Mouse (Mus musculus): ENCODE data around the gene Ndufa1. TPM values are rescaled to one million over a fixed set of nuclear protein-coding genes. Genes with fewer than 3 reads are reported as not detected.
"Not testable (repeated sequence)": the region's sequence is repeated elsewhere in the genome, so short reads cannot be mapped to it uniquely, and the experiment has no call there.

Ndufa1 gene
- polyA plus RNA-seq, 1 experiment from 2014 or later, result 473 TPM

GRCm38 (mm10) chrX:37168742-37169141 is 22.2 kb downstream of the Ndufa1 start, which contains the start of gene Akap14:
Gene Akap14 (minus strand): TSS chrX:37168842.
- Histone ChIP-seq H3K9ac (replicated peaks) (no peak within 1 kb of the TSS), H3K36me3 (replicated peaks; ENCODE audit: insufficient read depth, low read length) (no peaks in the 10 kb centered on the region), H3K4me2 (ENCODE audit: low read depth, low read length) (no peak within 1 kb of the TSS), H3K4me1 (ENCODE audit: insufficient read depth) (no peaks in the 10 kb centered on the region), H3K27me3 (ENCODE audit: insufficient read depth, low read length) (no peaks in the 10 kb centered on the region), H3K9me3 (ENCODE audit: low read length) (no peaks in the 10 kb centered on the region), H3K27ac (ENCODE audit: low read depth) (no peak within 1 kb of the TSS), H3K4me3 (ENCODE audit: low read depth, low read length) (no peak within 1 kb of the TSS)
- no peak for TF ChIP-seq CTCF (IDR thresholded peaks at IDR 0.05; ENCODE audit: low read depth)
- TF ChIP-seq EP300 (IDR thresholded peaks at IDR 0.05; ENCODE audit: low read depth), result no peak
- DNase-seq (no peak), ATAC-seq (no peak)
- WGBS (ENCODE audit: insufficient replicate concordance), result 49% methylated on average over 5 of the region's 5 CpGs

DNA sequence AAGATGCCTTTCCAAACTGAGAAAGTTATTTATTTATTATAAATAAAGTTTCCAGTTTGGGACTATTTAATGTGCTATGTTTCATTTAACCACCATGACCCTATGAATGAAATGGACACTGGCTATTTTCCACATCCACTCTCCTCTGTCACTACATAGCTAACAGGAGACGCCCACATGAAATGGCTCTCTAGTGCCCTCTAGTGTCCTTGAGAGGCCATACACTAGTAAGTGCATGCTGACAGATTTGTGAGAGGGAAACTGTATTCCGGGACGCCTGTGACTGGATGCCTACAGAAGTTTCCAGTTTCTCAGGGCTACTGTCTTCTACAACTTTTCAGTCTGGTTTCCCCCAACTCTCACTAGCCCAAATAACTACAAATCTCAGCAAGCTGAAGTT is 23.9 kb downstream of the Ndufa1 start:
- Histone ChIP-seq H3K4me1 (ENCODE audit: insufficient read depth) (no peaks in the 10 kb centered on the region), H3K9me3 (ENCODE audit: low read length) (no peaks in the 10 kb centered on the region), H3K27me3 (ENCODE audit: insufficient read depth, low read length) (no peaks in the 10 kb centered on the region), H3K27ac (ENCODE audit: low read depth) (no peak overlapping the region), H3K36me3 (replicated peaks; ENCODE audit: insufficient read depth, low read length) (no peaks in the 10 kb centered on the region), H3K4me2 (ENCODE audit: low read depth, low read length) (no peak overlapping the region), H3K9ac (replicated peaks) (no peak overlapping the region), H3K4me3 (ENCODE audit: low read depth, low read length) (no peak overlapping the region)
- DNase-seq, result peak; percentile 40
- WGBS (ENCODE audit: insufficient replicate concordance), result 26% methylated on average over 3 of the region's 3 CpGs
- TF ChIP-seq CTCF (IDR thresholded peaks at IDR 0.05; ENCODE audit: low read depth) (peak; percentile 81), EP300 (IDR thresholded peaks at IDR 0.05; ENCODE audit: low read depth) (no peak)
- no peak for ATAC-seq

DNA sequence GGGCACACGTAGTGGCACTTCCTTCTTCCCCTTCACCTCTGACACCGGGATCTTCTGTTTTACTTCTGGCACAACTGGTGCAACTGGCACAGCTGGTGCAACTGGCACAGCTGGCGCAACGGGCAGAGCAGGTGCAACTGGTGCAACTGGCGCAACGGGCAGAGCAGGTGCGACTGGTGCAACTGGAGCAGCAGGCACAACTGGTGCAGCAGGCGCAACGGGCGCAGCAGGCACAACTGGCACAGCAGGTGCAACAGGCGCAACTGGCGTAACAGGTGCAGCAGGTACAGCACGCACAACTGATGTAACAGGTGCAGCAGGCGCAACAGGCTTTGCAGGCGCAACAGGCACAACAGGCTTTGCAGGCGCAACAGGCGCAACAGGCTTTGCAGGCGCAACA is 27.8 kb downstream of the Ndufa1 start:
- 75% methylated on average over 18 of the region's 18 CpGs for WGBS (ENCODE audit: insufficient replicate concordance)

GRCm38 (mm10) chrX:37161169-37161568 is 29.8 kb downstream of the Ndufa1 start:
- whole genome bisulfite sequencing (ENCODE audit: insufficient replicate concordance), result 48% methylated on average over 10 of the region's 10 CpGs
- TF ChIP-seq CTCF (IDR thresholded peaks at IDR 0.05; ENCODE audit: low read depth), result no peak
- TF ChIP-seq EP300 (IDR thresholded peaks at IDR 0.05; ENCODE audit: low read depth), result no peak
- no peak overlapping the region; the same call in 1 of the 2 replicates for H3K9ac ChIP-seq (replicated peaks)
- no peak overlapping the region for H3K4me3 ChIP-seq (ENCODE audit: low read depth, low read length)
- no peaks in the 10 kb centered on the region for H3K36me3 ChIP-seq (replicated peaks; ENCODE audit: insufficient read depth, low read length)
- H3K4me1 ChIP-seq (ENCODE audit: insufficient read depth), result no peaks in the 10 kb centered on the region
- no peak overlapping the region; the same call in 1 of the 2 replicates for H3K27ac ChIP-seq (ENCODE audit: low read depth)
- no peaks in the 10 kb centered on the region for H3K27me3 ChIP-seq (ENCODE audit: insufficient read depth, low read length)
- DNase-seq, result no peak
- peak overlapping the region; percentile 22; the same call in 1 of the 2 replicates for H3K4me2 ChIP-seq (ENCODE audit: low read depth, low read length)
- ATAC-seq, result no peak
- no peaks in the 10 kb centered on the region for H3K9me3 ChIP-seq (ENCODE audit: low read length)

More for the DNA sequence above, 27.8 kb downstream of the Ndufa1 start:
- Histone ChIP-seq H3K9me3 (ENCODE audit: low read length) (no peaks in the 10 kb centered on the region), H3K27me3 (ENCODE audit: insufficient read depth, low read length) (no peaks in the 10 kb centered on the region), H3K9ac (replicated peaks) (no peak overlapping the region), H3K27ac (ENCODE audit: low read depth) (no peak overlapping the region), H3K36me3 (replicated peaks; ENCODE audit: insufficient read depth, low read length) (no peaks in the 10 kb centered on the region), H3K4me1 (ENCODE audit: insufficient read depth) (no peaks in the 10 kb centered on the region), H3K4me2 (ENCODE audit: low read depth, low read length) (no peak overlapping the region), H3K4me3 (ENCODE audit: low read depth, low read length) (no peak overlapping the region)
- no peak for DNase-seq
- no peak for ATAC-seq
- no peak for TF ChIP-seq EP300 (IDR thresholded peaks at IDR 0.05; ENCODE audit: low read depth)

- H3K4me2 ChIP-seq (ENCODE audit: low read depth, low read length), result no peak overlapping the region
- no peak overlapping the region for H3K9ac ChIP-seq (replicated peaks)
- no peaks in the 10 kb centered on the region for H3K27me3 ChIP-seq (ENCODE audit: insufficient read depth, low read length)
- 56% methylated on average over 4 of the region's 4 CpGs for WGBS (ENCODE audit: insufficient replicate concordance)
- H3K4me3 ChIP-seq (ENCODE audit: low read depth, low read length), result no peak overlapping the region
- H3K9me3 ChIP-seq (ENCODE audit: low read length), result no peaks in the 10 kb centered on the region
- H3K4me1 ChIP-seq (ENCODE audit: insufficient read depth), result no peaks in the 10 kb centered on the region
- TF ChIP-seq CTCF (IDR thresholded peaks at IDR 0.05; ENCODE audit: low read depth), result peak; percentile 51
- no peak for TF ChIP-seq EP300 (IDR thresholded peaks at IDR 0.05; ENCODE audit: low read depth)
- no peak overlapping the region for H3K27ac ChIP-seq (ENCODE audit: low read depth)
- no peak for ATAC-seq
- DNase-seq, result no peak
- no peaks in the 10 kb centered on the region for H3K36me3 ChIP-seq (replicated peaks; ENCODE audit: insufficient read depth, low read length)
These were observed 33.1 kb downstream of the Ndufa1 start for GRCm38 (mm10) chrX:37157839-37158238.

DNA sequence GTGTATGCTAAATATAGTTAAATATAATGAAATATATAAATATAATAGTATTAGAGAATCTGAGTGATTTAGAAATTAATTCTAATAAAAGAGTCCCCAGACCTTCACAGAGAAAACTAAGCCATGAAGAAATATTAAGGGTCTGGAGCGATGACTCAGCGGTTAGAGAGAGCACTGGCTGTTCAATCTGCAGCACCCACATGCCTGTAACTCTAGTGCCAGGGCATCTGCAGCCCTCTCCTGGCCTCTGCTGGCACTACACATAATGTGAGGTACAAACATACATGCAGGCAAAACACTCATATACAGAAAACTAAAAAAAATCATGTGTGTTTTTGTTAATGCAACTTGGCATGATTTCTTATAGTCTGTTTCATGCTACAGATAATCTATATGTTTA is 46.0 kb downstream of the Ndufa1 start:
- 78% methylated on average over 2 of the region's 2 CpGs for WGBS (ENCODE audit: insufficient replicate concordance)
- peak; percentile 47; the same call in 1 of the 2 replicates for ATAC-seq
- H3K27me3 ChIP-seq (ENCODE audit: insufficient read depth, low read length), result no peaks in the 10 kb centered on the region

GRCm38 (mm10) chrX:37144498-37144897 is 46.5 kb downstream of the Ndufa1 start:
- not testable (repeated sequence) for H3K4me3 ChIP-seq (ENCODE audit: low read depth, low read length); H3K27me3 ChIP-seq (ENCODE audit: insufficient read depth, low read length); ATAC-seq; H3K27ac ChIP-seq (ENCODE audit: low read depth); H3K9me3 ChIP-seq (ENCODE audit: low read length); H3K4me1 ChIP-seq (ENCODE audit: insufficient read depth); H3K4me2 ChIP-seq (ENCODE audit: low read depth, low read length); DNase-seq; H3K9ac ChIP-seq (replicated peaks)
- 65% methylated on average over 2 of the region's 4 CpGs for WGBS (ENCODE audit: insufficient replicate concordance)
- H3K36me3 ChIP-seq (replicated peaks; ENCODE audit: insufficient read depth, low read length), result peaks cover 11% of the 10 kb centered on the region

More for the DNA sequence above, 46.0 kb downstream of the Ndufa1 start:
- Histone ChIP-seq H3K4me3 (ENCODE audit: low read depth, low read length) (no peak overlapping the region), H3K4me2 (ENCODE audit: low read depth, low read length) (no peak overlapping the region), H3K9ac (replicated peaks) (no peak overlapping the region), H3K27ac (ENCODE audit: low read depth) (no peak overlapping the region), H3K4me1 (ENCODE audit: insufficient read depth) (no peaks in the 10 kb centered on the region), H3K36me3 (replicated peaks; ENCODE audit: insufficient read depth, low read length) (peaks cover 11% of the 10 kb centered on the region), H3K9me3 (ENCODE audit: low read length) (no peaks in the 10 kb centered on the region)
- TF ChIP-seq EP300 (IDR thresholded peaks at IDR 0.05; ENCODE audit: low read depth) (no peak), CTCF (IDR thresholded peaks at IDR 0.05; ENCODE audit: low read depth) (peak; percentile 56)
- DNase-seq, result peak; percentile 42
